ENCODE assay signal across 8 mouse cellular contexts in the genomic region with DNA sequence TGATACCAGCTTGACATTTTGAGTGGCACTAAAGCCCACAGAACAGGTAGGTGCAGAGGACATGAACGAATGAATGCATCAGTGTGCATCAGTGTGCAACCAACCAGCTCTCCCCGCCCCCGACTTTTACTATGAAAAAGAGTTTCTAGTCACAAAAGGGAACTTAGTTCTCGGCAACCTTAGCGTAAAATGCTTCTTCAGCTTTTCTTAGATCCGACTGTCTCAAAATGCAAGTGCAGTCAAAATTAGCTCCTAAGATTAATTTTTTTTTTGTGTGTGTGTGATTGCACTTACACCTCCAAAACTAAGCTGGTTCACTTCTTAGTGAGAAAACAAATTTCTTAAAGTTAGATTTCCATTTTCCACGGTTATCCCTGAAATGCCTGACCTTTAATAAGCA.
"Had no signal": no experiment of that assay in that cellular context is flagged by ENCODE, and none has a peak within 500 bp of the region (broad histone marks: within the 10 kb centered on the region; RNA-seq: fewer than 3 reads in every experiment).

No protein-coding gene starts in this region.

- H3K4me3 ChIP-seq: limb, embryonic 10.5 days; liver, embryonic 13.5 days; midbrain, embryonic 12.5 days; neural tube, embryonic 13.5 days had no signal

- H3K27ac ChIP-seq: limb, embryonic 10.5 days; liver, embryonic 13.5 days; midbrain, embryonic 12.5 days; neural tube, embryonic 13.5 days had no signal

- H3K36me3 ChIP-seq: limb, embryonic 10.5 days; liver, embryonic 13.5 days; midbrain, embryonic 12.5 days; neural tube, embryonic 13.5 days had no signal

- DNase-seq: kidney, adult 8-10 months; kidney, postnatal 25 days; liver, embryonic 13.5 days; liver, postnatal 0 days; right cerebral cortex, postnatal 25 days had no signal

- H3K4me1 ChIP-seq: limb, embryonic 10.5 days; liver, embryonic 13.5 days; midbrain, embryonic 12.5 days; neural tube, embryonic 13.5 days had no signal

- H3K27me3 ChIP-seq: liver, embryonic 13.5 days; midbrain, embryonic 12.5 days; neural tube, embryonic 13.5 days had no signal
